Mouse (Mus musculus) myocyte (in vitro differentiated cells): ENCODE data around the gene B230118H07Rik.

Experiments used
- E2F4 ChIP-seq: IDR thresholded peaks from one replicate; pipeline ENCODE4 v1.6.1; 2011; ENCODE audit warnings: mild to moderate bottlenecking, control low read depth, moderate library complexity; ENCODE audit not compliant: insufficient read depth
- MAX ChIP-seq: IDR thresholded peaks from one replicate; pipeline ENCODE4 v1.6.1; 2011; ENCODE audit warnings: low read depth, mild to moderate bottlenecking, control low read depth
- MYOD1 ChIP-seq, 3 experiments: IDR thresholded peaks; one replicate each; pipeline ENCODE4 v1.6.1; 2011; ENCODE audit warnings: control low read depth in 2 of 3, low read depth in 2 of 3, mild to moderate bottlenecking in 2 of 3, moderate library complexity in 1 of 3; ENCODE audit not compliant: insufficient read length in 2 of 3, control insufficient read depth in 1 of 3
- POLR2A ChIP-seq: IDR thresholded peaks from one replicate; pipeline ENCODE4 v1.6.1; 2011; ENCODE audit warnings: low read depth, mild to moderate bottlenecking, control low read depth, moderate library complexity; ENCODE audit not compliant: insufficient read length
- POLR2AphosphoS2 ChIP-seq: IDR thresholded peaks from one replicate; pipeline ENCODE4 v1.6.1; 2011; ENCODE audit warnings: low read depth, control low read depth; ENCODE audit not compliant: insufficient read length
- TCF12 ChIP-seq: IDR thresholded peaks from one replicate; pipeline ENCODE4 v1.6.1; 2011; ENCODE audit warnings: mild to moderate bottlenecking, control low read depth; ENCODE audit not compliant: poor library complexity, insufficient read depth, severe bottlenecking

GRCm38 (mm10) chr2:101660536-101660935 lies 11.2 kb upstream of the B230118H07Rik start:
- TF ChIP-seq MYOD1 (IDR thresholded peaks at IDR 0.05; ENCODE audit: control insufficient read depth in 1 of 3, insufficient read length in 2 of 3, low read depth in 2 of 3) = no peak
- TF ChIP-seq POLR2AphosphoS2 = no peak
- TF ChIP-seq POLR2A = no peak
- TF ChIP-seq E2F4 = no peak
- TF ChIP-seq TCF12 = no peak
- no peak for TF ChIP-seq MAX
